Mouse (Mus musculus): ENCODE data around the gene Spop. TPM values are rescaled to one million over a fixed set of nuclear protein-coding genes. Genes with fewer than 3 reads are reported as not detected.
A peak's percentile ranks its signal among the peaks of the same experiment; 100 is the strongest.

Gene Spop
- total and polyA plus RNA-seq, 2 experiments, result 39.3 to 43.9 TPM

DNA sequence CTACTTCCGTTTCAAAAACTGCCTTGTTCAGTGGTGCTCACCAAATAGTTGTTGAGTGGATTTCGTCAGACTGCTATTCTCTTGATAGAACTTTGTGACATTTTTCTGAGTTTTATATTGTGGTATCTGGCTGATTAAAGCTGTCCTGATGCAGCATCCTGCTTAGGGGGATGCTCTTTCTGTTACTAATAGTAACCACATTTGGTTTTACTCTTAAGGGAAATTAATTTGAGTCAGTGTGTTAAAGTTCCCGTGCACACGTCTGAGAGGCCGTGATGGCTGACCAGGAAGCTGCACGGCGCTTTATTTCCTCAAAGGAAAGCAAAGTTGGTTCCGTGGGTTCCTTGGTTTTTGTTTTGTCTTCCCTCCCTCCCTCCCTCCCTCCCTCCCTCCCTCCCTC lies 41.5 kb downstream of the Spop start:
- Histone ChIP-seq H3K27ac (replicated peaks; ENCODE audit: insufficient read depth, low read depth, low read length) (no peak overlapping the region), H3K4me1 (ENCODE audit: control insufficient read depth, insufficient read depth, low read length) (peaks cover 6% of the 10 kb centered on the region), H3K79me2 (ENCODE audit: control insufficient read depth, insufficient read depth, low read length) (peaks cover 14% of the 10 kb centered on the region; the same call in 1 of the 2 replicates), H3K27me3 (ENCODE audit: control insufficient read depth, insufficient read depth, low read length) (no peaks in the 10 kb centered on the region), H3K36me3 (ENCODE audit: control insufficient read depth, insufficient read depth, low read length) (peaks cover 2% of the 10 kb centered on the region; the same call in 1 of the 2 replicates), H3K4me3 (ENCODE audit: insufficient read depth, low read depth, low read length) (no peak overlapping the region), H3K9ac (ENCODE audit: low read depth, low read length) (no peak overlapping the region)
- 69% methylated on average over 8 of the region's 8 CpGs for WGBS
- no peak for DNase-seq (ENCODE audit: extremely low read depth, low read depth, low spot score)
- TF ChIP-seq POLR2A (IDR thresholded peaks at IDR 0.05; ENCODE audit: extremely low read depth, insufficient read depth, low read length) (no peak), CTCF (IDR thresholded peaks at IDR 0.05; ENCODE audit: low read depth, low read length) (no peak)

- Histone ChIP-seq H3K27ac (replicated peaks; ENCODE audit: insufficient read depth, low read depth, low read length) (peak overlapping the region; percentile 78), H3K4me1 (ENCODE audit: control insufficient read depth, insufficient read depth, low read length) (peaks cover 21% of the 10 kb centered on the region), H3K27me3 (ENCODE audit: control insufficient read depth, insufficient read depth, low read length) (no peaks in the 10 kb centered on the region), H3K36me3 (ENCODE audit: control insufficient read depth, insufficient read depth, low read length) (no peaks in the 10 kb centered on the region), H3K9ac (ENCODE audit: low read depth, low read length) (no peak overlapping the region), H3K4me3 (ENCODE audit: insufficient read depth, low read depth, low read length) (no peak overlapping the region), H3K79me2 (ENCODE audit: control insufficient read depth, insufficient read depth, low read length) (peaks cover 16% of the 10 kb centered on the region; the same call in 1 of the 2 replicates)
- 19% methylated on average over 2 of the region's 2 CpGs for WGBS
- DNase-seq (ENCODE audit: extremely low read depth, low read depth, low spot score), result peak; percentile 90
- TF ChIP-seq POLR2A (IDR thresholded peaks at IDR 0.05; ENCODE audit: extremely low read depth, insufficient read depth, low read length), result no peak
- no peak for TF ChIP-seq CTCF (IDR thresholded peaks at IDR 0.05; ENCODE audit: low read depth, low read length)
These were observed 47.0 kb downstream of the Spop start for GRCm38 (mm10) chr11:95460872-95461271.

DNA sequence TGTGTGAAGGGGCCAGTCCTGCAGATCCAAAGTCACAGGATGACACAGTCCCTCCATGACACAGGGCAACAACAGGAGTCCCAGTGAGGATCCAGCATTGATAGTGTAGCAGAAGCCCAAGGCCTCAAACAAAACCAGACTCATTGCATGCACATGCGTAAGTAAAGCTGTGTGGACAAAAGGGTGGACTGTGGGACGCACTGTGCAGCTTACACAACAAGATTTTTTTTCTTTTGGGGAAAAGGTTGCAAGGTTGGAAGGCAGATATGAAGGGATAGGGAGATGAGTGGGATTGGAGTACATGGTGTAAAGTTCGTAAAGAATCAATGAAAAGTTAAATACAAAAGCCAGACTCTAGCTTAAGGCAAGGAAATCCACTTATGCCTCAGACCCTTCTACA lies 48.3 kb downstream of the Spop start:
- peak overlapping the region; percentile 59 for H3K27ac ChIP-seq (replicated peaks; ENCODE audit: insufficient read depth, low read depth, low read length)
- TF ChIP-seq POLR2A (IDR thresholded peaks at IDR 0.05; ENCODE audit: extremely low read depth, insufficient read depth, low read length) (no peak), CTCF (IDR thresholded peaks at IDR 0.05; ENCODE audit: low read depth, low read length) (no peak)
- WGBS, result 25% methylated on average over 3 of the region's 3 CpGs
- no peak overlapping the region for H3K4me3 ChIP-seq (ENCODE audit: insufficient read depth, low read depth, low read length)
- peaks cover 21% of the 10 kb centered on the region for H3K4me1 ChIP-seq (ENCODE audit: control insufficient read depth, insufficient read depth, low read length)
- H3K79me2 ChIP-seq (ENCODE audit: control insufficient read depth, insufficient read depth, low read length), result peaks cover 20% of the 10 kb centered on the region; the same call in 1 of the 2 replicates
- H3K9ac ChIP-seq (ENCODE audit: low read depth, low read length), result no peak overlapping the region
- H3K36me3 ChIP-seq (ENCODE audit: control insufficient read depth, insufficient read depth, low read length), result peaks cover 2% of the 10 kb centered on the region; the same call in 1 of the 2 replicates
- H3K27me3 ChIP-seq (ENCODE audit: control insufficient read depth, insufficient read depth, low read length), result no peaks in the 10 kb centered on the region
- DNase-seq (ENCODE audit: extremely low read depth, low read depth, low spot score), result peak; percentile 85

GRCm38 (mm10) chr11:95467731-95468130 lies 53.9 kb downstream of the Spop start:
- WGBS, result 87% methylated on average over 1 of the region's 1 CpGs
- H3K9ac ChIP-seq (ENCODE audit: low read depth, low read length), result no peak overlapping the region
- no peak overlapping the region for H3K4me3 ChIP-seq (ENCODE audit: insufficient read depth, low read depth, low read length)
- H3K79me2 ChIP-seq (ENCODE audit: control insufficient read depth, insufficient read depth, low read length), result peaks cover 12% of the 10 kb centered on the region; the same call in 1 of the 2 replicates
- no peaks in the 10 kb centered on the region for H3K27me3 ChIP-seq (ENCODE audit: control insufficient read depth, insufficient read depth, low read length)
- no peaks in the 10 kb centered on the region; the same call in 1 of the 2 replicates for H3K4me1 ChIP-seq (ENCODE audit: control insufficient read depth, insufficient read depth, low read length)
- H3K36me3 ChIP-seq (ENCODE audit: control insufficient read depth, insufficient read depth, low read length), result peaks cover 14% of the 10 kb centered on the region
- H3K27ac ChIP-seq (replicated peaks; ENCODE audit: insufficient read depth, low read depth, low read length), result no peak overlapping the region
- DNase-seq (ENCODE audit: extremely low read depth, low read depth, low spot score), result no peak
- TF ChIP-seq CTCF (IDR thresholded peaks at IDR 0.05; ENCODE audit: low read depth, low read length), result no peak
- TF ChIP-seq POLR2A (IDR thresholded peaks at IDR 0.05; ENCODE audit: extremely low read depth, insufficient read depth, low read length), result no peak

- Histone ChIP-seq H3K36me3 (ENCODE audit: control insufficient read depth, insufficient read depth, low read length) (peaks cover 49% of the 10 kb centered on the region), H3K27ac (replicated peaks; ENCODE audit: insufficient read depth, low read depth, low read length) (no peak overlapping the region), H3K4me3 (ENCODE audit: insufficient read depth, low read depth, low read length) (no peak overlapping the region), H3K9ac (ENCODE audit: low read depth, low read length) (no peak overlapping the region), H3K79me2 (ENCODE audit: control insufficient read depth, insufficient read depth, low read length) (no peaks in the 10 kb centered on the region; the same call in 1 of the 2 replicates), H3K27me3 (ENCODE audit: control insufficient read depth, insufficient read depth, low read length) (no peaks in the 10 kb centered on the region), H3K4me1 (ENCODE audit: control insufficient read depth, insufficient read depth, low read length) (no peaks in the 10 kb centered on the region)
- DNase-seq (ENCODE audit: extremely low read depth, low read depth, low spot score), result no peak
- TF ChIP-seq CTCF (IDR thresholded peaks at IDR 0.05; ENCODE audit: low read depth, low read length) (no peak), POLR2A (IDR thresholded peaks at IDR 0.05; ENCODE audit: extremely low read depth, insufficient read depth, low read length) (no peak)
- WGBS, result 96% methylated on average over 2 of the region's 2 CpGs
These were observed 59.1 kb downstream of the Spop start for GRCm38 (mm10) chr11:95472942-95473341.

DNA sequence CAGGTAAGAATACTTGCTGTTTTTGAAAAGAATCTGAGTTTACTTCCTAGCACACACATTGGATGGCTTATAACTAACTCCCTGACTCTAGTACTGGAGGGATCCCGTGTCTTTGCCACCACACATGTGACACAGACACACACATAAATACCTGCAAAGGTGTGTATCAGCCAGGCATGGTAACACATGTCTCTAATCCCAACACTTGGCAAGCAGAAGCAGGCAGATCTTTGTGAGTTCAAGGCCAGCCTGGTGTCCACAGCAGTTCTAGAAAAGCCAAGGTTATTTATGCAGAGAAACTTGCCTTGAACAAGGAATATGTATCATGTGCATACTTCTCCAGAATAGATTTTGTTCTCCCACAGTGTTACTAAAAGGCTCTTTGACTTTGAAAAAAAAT lies 59.6 kb downstream of the Spop start:
- no peaks in the 10 kb centered on the region; the same call in 1 of the 2 replicates for H3K79me2 ChIP-seq (ENCODE audit: control insufficient read depth, insufficient read depth, low read length)
- no peak for DNase-seq (ENCODE audit: extremely low read depth, low read depth, low spot score)
- no peak overlapping the region for H3K4me3 ChIP-seq (ENCODE audit: insufficient read depth, low read depth, low read length)
- H3K27me3 ChIP-seq (ENCODE audit: control insufficient read depth, insufficient read depth, low read length), result no peaks in the 10 kb centered on the region
- WGBS, result 95% methylated on average over 1 of the region's 1 CpGs
- TF ChIP-seq CTCF (IDR thresholded peaks at IDR 0.05; ENCODE audit: low read depth, low read length) (no peak), POLR2A (IDR thresholded peaks at IDR 0.05; ENCODE audit: extremely low read depth, insufficient read depth, low read length) (no peak)
- H3K4me1 ChIP-seq (ENCODE audit: control insufficient read depth, insufficient read depth, low read length), result no peaks in the 10 kb centered on the region
- H3K9ac ChIP-seq (ENCODE audit: low read depth, low read length), result no peak overlapping the region
- peaks cover 51% of the 10 kb centered on the region for H3K36me3 ChIP-seq (ENCODE audit: control insufficient read depth, insufficient read depth, low read length)
- H3K27ac ChIP-seq (replicated peaks; ENCODE audit: insufficient read depth, low read depth, low read length), result no peak overlapping the region; the same call in 1 of the 2 replicates

Data from liver, adult 2 months (tissue).